Mouse (Mus musculus): ENCODE results near the gene 9130023H24Rik. TPM values are rescaled to one million over a fixed set of nuclear protein-coding genes. Genes with fewer than 3 reads are reported as not detected.

Gene 9130023H24Rik
- total RNA-seq (2021) = 1 to 10 TPM; 8.4 TPM
- long read RNA-seq, experiment 1, partial matches to known transcripts = 0 of 1 reads
- long read RNA-seq, experiment 1, other reads (novel, unspliced or antisense) = 0 of 1 reads
- long read RNA-seq, experiment 2, transcript 9130023H24Rik-201 (1 exons, 3,574 nt) = major isoform, 15 of 15 reads
- long read RNA-seq, experiment 2, partial matches to known transcripts = 0 of 15 reads
- long read RNA-seq, experiment 2, other reads (novel, unspliced or antisense) = 0 of 15 reads

GRCm38 (mm10) chr7:128237927-128238778, at the start of gene 9130023H24Rik:
9130023H24Rik (minus strand) TSS chr7:128238031.
- peak; percentile 99 to 100 for DNase-seq (ENCODE audit: low spot score in 2 of 2)

GRCm38 (mm10) chr7:128285060-128285459, 47.2 kb upstream of the 9130023H24Rik start:
- DNase-seq (ENCODE audit: low spot score in 2 of 2) = no peak

- DNase-seq (ENCODE audit: low spot score in 2 of 2) = no peak
These were observed 46.2 kb upstream of the 9130023H24Rik start for GRCm38 (mm10) chr7:128284047-128284446.

GRCm38 (mm10) chr7:128282532-128283244, 44.9 kb upstream of the 9130023H24Rik start:
- no peak for DNase-seq (ENCODE audit: low spot score in 2 of 2)

GRCm38 (mm10) chr7:128281765-128282164, 43.9 kb upstream of the 9130023H24Rik start:
- DNase-seq (ENCODE audit: low spot score in 2 of 2) = no peak

GRCm38 (mm10) chr7:128279750-128280149, 41.9 kb upstream of the 9130023H24Rik start:
- DNase-seq (ENCODE audit: low spot score in 2 of 2) = no peak

- no peak for DNase-seq (ENCODE audit: low spot score in 2 of 2)
These were observed 38.2 kb upstream of the 9130023H24Rik start for GRCm38 (mm10) chr7:128276051-128276450.

GRCm38 (mm10) chr7:128271496-128271895, 33.7 kb upstream of the 9130023H24Rik start:
- no peak for DNase-seq (ENCODE audit: low spot score in 2 of 2)

- no peak for DNase-seq (ENCODE audit: low spot score in 2 of 2)
These were observed 32.6 kb upstream of the 9130023H24Rik start for GRCm38 (mm10) chr7:128270431-128270850.

GRCm38 (mm10) chr7:128267813-128268212, 30.0 kb upstream of the 9130023H24Rik start:
- DNase-seq (ENCODE audit: low spot score in 2 of 2) = no peak

GRCm38 (mm10) chr7:128267391-128267790, 29.6 kb upstream of the 9130023H24Rik start:
- DNase-seq (ENCODE audit: low spot score in 2 of 2) = no peak

GRCm38 (mm10) chr7:128266056-128266455, 28.2 kb upstream of the 9130023H24Rik start:
- no peak for DNase-seq (ENCODE audit: low spot score in 2 of 2)

- DNase-seq (ENCODE audit: low spot score in 2 of 2) = no peak
These were observed 27.6 kb upstream of the 9130023H24Rik start, which contains the start of gene Slc5a2 for GRCm38 (mm10) chr7:128265411-128265810. Slc5a2 (plus strand) TSS chr7:128265657.

GRCm38 (mm10) chr7:128256783-128257334, 19.0 kb upstream of the 9130023H24Rik start:
- DNase-seq (ENCODE audit: low spot score in 2 of 2) = no peak

- no peak for DNase-seq (ENCODE audit: low spot score in 2 of 2)
These were observed 17.9 kb upstream of the 9130023H24Rik start for GRCm38 (mm10) chr7:128255757-128256156.

GRCm38 (mm10) chr7:128254978-128255377, 17.1 kb upstream of the 9130023H24Rik start:
- no peak for DNase-seq (ENCODE audit: low spot score in 2 of 2)

GRCm38 (mm10) chr7:128252609-128253008, 14.8 kb upstream of the 9130023H24Rik start:
- no peak for DNase-seq (ENCODE audit: low spot score in 2 of 2)

GRCm38 (mm10) chr7:128251946-128252345, 14.1 kb upstream of the 9130023H24Rik start:
- no peak for DNase-seq (ENCODE audit: low spot score in 2 of 2)

GRCm38 (mm10) chr7:128249998-128250397, 12.2 kb upstream of the 9130023H24Rik start:
- DNase-seq (ENCODE audit: low spot score in 2 of 2) = no peak

- DNase-seq (ENCODE audit: low spot score in 2 of 2) = no peak
These were observed 10.5 kb upstream of the 9130023H24Rik start for GRCm38 (mm10) chr7:128248081-128249042.
